Mouse (Mus musculus): Measurements from ENCODE around the gene Eloa. TPM values are rescaled to one million over a fixed set of nuclear protein-coding genes. Genes with fewer than 3 reads are reported as not detected.
A peak's percentile ranks its signal among the peaks of the same experiment; 100 is the strongest.

The Eloa gene
- total and polyA plus RNA-seq, 3 experiments, result 12.9 to 108 (median 56.0) TPM

DNA sequence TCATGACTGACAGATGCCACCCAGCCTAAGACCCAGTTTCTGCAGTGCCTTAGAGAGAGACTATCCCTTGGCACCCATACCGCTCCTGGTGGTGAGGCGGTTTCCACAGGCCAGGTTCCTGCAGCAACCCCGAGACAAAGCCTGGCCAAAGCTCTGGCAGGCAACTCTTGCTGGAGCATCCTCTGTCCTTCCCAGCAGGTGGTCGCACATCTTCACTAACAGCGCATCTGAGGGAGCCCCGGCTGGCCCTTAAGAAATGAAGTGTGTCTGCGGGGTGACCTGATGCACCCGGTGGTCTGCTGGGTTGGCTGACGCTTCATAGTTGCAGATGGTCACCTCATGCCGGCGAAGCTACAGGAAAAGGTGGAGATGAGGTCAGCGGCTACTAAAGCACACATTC is 45.4 kb downstream of the Eloa start:
- Histone ChIP-seq H3K9me3 (replicated peaks) (no peaks in the 10 kb centered on the region), H3K27me3 (ENCODE audit: insufficient read depth, low read length) (no peaks in the 10 kb centered on the region), H3K4me3 (ENCODE audit: low read depth, low read length) (no peak overlapping the region), H3K4me1 (ENCODE audit: insufficient read depth, low read depth, low read length) (peaks cover 45% of the 10 kb centered on the region), H3K36me3 (replicated peaks) (peaks cover 74% of the 10 kb centered on the region)
- ATAC-seq (ENCODE audit: extremely low read depth, insufficient number of reproducible peaks, low FRiP score, poor library complexity, severe bottlenecking) (no peak), DNase-seq (ENCODE audit: low spot score) (no peak)
- no peak for TF ChIP-seq CTCF (IDR thresholded peaks at IDR 0.05; ENCODE audit: low read depth, low read length)
- TF ChIP-seq GATA2 (IDR thresholded peaks at IDR 0.05; ENCODE audit: borderline replicate concordance, low read depth, low read length), result no peak
- no peak for TF ChIP-seq TAL1 (conservative IDR thresholded peaks at IDR 0.05; ENCODE audit: low read depth, low read length)
- no peak for TF ChIP-seq GATA1 (IDR thresholded peaks at IDR 0.05; ENCODE audit: borderline replicate concordance, low read length)
- TF ChIP-seq POLR2AphosphoS5 (IDR thresholded peaks at IDR 0.05; ENCODE audit: insufficient replicate concordance, low read depth, low read length), result no peak

DNA sequence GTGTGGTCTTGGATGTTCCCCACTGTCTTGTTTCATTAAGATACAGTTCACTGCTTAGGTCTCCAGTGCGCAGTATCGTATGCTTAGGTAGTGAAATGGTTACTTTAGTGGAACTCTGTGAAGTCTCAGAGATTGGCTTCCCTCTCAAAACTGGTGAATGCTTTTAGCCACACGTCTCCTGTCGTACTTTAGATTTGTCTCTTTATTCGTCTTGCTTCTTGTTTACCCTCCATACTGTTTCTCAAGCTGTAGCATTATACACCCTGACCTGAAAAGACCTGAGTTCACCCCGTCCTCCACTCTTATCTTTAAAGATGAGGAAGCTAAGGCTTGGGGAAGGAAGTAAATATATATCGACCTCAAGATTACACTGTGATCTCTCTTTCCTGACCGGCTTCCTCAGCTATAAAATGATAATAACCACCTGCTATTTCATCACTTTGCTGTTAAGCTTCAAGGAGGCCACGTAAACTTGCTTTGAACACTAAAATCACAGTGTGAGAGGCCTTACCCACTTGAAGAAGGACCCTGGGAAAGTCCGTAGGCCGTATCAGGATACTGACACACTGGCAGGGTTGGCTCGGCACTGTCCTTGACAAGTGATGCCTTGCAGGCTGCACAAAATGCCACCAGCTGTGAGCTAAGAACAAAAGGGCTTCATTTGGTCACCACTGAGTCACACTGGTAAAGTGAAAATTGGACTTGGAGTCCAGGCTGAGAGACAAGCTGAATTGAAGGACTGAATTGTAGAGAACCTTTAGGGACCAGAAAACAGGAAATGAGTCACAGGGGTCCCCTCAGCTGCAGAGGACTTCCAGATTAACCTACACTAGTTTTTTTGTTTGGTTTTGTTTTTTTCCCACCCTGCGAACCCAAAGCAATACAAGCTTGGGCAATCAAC is 48.4 kb downstream of the Eloa start:
- H3K27me3 ChIP-seq (ENCODE audit: insufficient read depth, low read length), result no peaks in the 10 kb centered on the region
- no peak for DNase-seq (ENCODE audit: low spot score)
- H3K9me3 ChIP-seq (replicated peaks), result no peaks in the 10 kb centered on the region
- peaks cover 78% of the 10 kb centered on the region for H3K36me3 ChIP-seq (replicated peaks)
- H3K4me3 ChIP-seq (ENCODE audit: low read depth, low read length), result peak overlapping the region; percentile 95
- ATAC-seq (ENCODE audit: extremely low read depth, insufficient number of reproducible peaks, low FRiP score, poor library complexity, severe bottlenecking), result no peak; the same call in 1 of the 2 replicates
- TF ChIP-seq CTCF (IDR thresholded peaks at IDR 0.05; ENCODE audit: low read depth, low read length), result no peak
- TF ChIP-seq GATA2 (IDR thresholded peaks at IDR 0.05; ENCODE audit: borderline replicate concordance, low read depth, low read length), result no peak
- no peak for TF ChIP-seq GATA1 (IDR thresholded peaks at IDR 0.05; ENCODE audit: borderline replicate concordance, low read length)
- TF ChIP-seq TAL1 (conservative IDR thresholded peaks at IDR 0.05; ENCODE audit: low read depth, low read length), result no peak
- no peak for TF ChIP-seq POLR2AphosphoS5 (IDR thresholded peaks at IDR 0.05; ENCODE audit: insufficient replicate concordance, low read depth, low read length)
- peaks cover 62% of the 10 kb centered on the region for H3K4me1 ChIP-seq (ENCODE audit: insufficient read depth, low read depth, low read length)

DNA sequence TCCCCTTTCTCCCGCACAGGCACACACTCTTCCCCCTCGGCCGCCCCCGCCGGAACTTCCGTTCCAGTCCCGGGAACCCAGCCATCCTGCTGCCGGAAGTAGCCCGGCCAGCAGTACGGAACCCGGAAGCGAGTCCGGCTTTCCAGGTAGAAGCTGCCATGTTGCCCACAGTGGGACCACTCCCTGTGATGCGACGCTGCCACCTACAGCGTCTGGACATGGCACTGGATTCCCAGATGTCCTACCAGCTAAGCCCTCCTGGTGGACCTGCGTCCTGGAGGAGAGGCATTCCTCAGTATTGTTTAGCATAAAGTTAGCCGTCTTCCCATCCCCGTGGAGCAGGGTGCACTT is 49.0 kb downstream of the Eloa start, which contains the start of gene Lypla2:
TSS of gene Lypla2 (minus strand) at position 71 of the 351 bp plus-strand sequence.
- H3K4me3 ChIP-seq (ENCODE audit: low read depth, low read length), result peak within 1 kb of the TSS; percentile 95
- peaks cover 80% of the 10 kb centered on the region for H3K36me3 ChIP-seq (replicated peaks)

DNA sequence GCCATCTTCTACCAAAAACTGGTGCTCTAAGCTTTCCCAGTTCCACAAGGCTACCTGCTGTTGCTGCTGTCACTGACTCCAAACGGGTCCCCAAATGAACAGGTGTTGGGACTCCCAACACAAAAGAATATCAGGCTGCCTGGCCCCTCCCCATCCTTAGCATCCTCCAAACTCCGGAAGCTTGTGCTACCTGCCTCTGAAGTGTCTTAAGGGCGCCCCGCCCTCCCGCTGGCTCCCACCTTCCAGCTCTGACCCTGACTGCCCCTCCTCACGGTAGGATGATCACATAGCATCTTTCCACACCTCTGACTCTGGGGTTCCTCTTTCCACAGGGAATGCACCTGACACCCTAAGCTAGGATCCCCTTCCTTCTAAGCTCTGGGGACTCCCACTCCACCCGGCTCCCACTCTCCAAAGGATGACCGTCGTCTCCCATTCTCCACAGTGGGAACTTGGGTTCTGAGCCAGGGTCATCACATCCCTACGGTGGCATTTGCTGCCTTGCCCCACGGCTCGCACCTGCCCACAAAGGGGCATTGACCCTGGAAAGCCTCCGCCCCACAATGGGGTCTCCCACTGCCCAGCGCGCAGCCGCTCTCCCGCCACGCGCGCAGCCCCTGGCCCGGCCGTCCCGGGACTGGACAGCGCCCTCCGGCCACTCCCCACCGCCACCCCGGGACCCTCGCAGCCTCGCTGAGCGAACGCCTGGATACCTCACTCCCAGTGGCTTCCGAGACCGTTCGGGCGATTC is 49.6 kb downstream of the Eloa start:
- no peaks in the 10 kb centered on the region for H3K9me3 ChIP-seq (replicated peaks)
- DNase-seq (ENCODE audit: low spot score) (peak; percentile 63), ATAC-seq (ENCODE audit: extremely low read depth, insufficient number of reproducible peaks, low FRiP score, poor library complexity, severe bottlenecking) (no peak)

More for the DNA sequence above, 49.0 kb downstream of the Eloa start, which contains the start of gene Lypla2:
- ATAC-seq (ENCODE audit: extremely low read depth, insufficient number of reproducible peaks, low FRiP score, poor library complexity, severe bottlenecking) (peak; percentile 72; the same call in 1 of the 2 replicates), DNase-seq (ENCODE audit: low spot score) (peak; percentile 96)
- Histone ChIP-seq H3K9me3 (replicated peaks) (no peaks in the 10 kb centered on the region), H3K27me3 (ENCODE audit: insufficient read depth, low read length) (no peaks in the 10 kb centered on the region), H3K4me1 (ENCODE audit: insufficient read depth, low read depth, low read length) (peaks cover 63% of the 10 kb centered on the region)
- no peak for TF ChIP-seq POLR2AphosphoS5 (IDR thresholded peaks at IDR 0.05; ENCODE audit: insufficient replicate concordance, low read depth, low read length)
- no peak for TF ChIP-seq TAL1 (conservative IDR thresholded peaks at IDR 0.05; ENCODE audit: low read depth, low read length)
- TF ChIP-seq CTCF (IDR thresholded peaks at IDR 0.05; ENCODE audit: low read depth, low read length), result no peak
- TF ChIP-seq GATA1 (IDR thresholded peaks at IDR 0.05; ENCODE audit: borderline replicate concordance, low read length), result no peak
- no peak for TF ChIP-seq GATA2 (IDR thresholded peaks at IDR 0.05; ENCODE audit: borderline replicate concordance, low read depth, low read length)

DNA sequence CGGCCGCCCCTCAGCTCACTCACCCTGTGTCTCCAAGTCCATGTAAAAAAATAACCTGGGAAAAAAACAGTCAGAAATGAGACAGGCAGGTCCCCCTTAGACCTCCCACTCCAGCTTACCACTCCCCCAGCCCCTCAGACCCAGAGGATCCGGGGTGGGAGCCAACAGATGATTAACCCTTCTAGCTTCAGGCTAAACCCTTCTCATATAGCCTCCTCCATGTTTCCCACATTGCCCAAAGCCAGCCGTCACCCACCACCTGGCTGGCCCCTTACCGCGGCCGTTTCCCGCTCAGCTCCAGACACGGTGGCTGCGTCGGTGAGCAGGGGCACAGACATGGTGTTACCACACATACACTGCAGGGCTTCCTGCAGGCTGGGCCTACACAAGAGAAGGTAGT is 51.0 kb downstream of the Eloa start:
- no peaks in the 10 kb centered on the region for H3K27me3 ChIP-seq (ENCODE audit: insufficient read depth, low read length)
- H3K36me3 ChIP-seq (replicated peaks), result peaks cover 81% of the 10 kb centered on the region
- no peak for ATAC-seq (ENCODE audit: extremely low read depth, insufficient number of reproducible peaks, low FRiP score, poor library complexity, severe bottlenecking)
- TF ChIP-seq GATA2 (IDR thresholded peaks at IDR 0.05; ENCODE audit: borderline replicate concordance, low read depth, low read length) (no peak), CTCF (IDR thresholded peaks at IDR 0.05; ENCODE audit: low read depth, low read length) (no peak), GATA1 (IDR thresholded peaks at IDR 0.05; ENCODE audit: borderline replicate concordance, low read length) (no peak), TAL1 (conservative IDR thresholded peaks at IDR 0.05; ENCODE audit: low read depth, low read length) (no peak), POLR2AphosphoS5 (IDR thresholded peaks at IDR 0.05; ENCODE audit: insufficient replicate concordance, low read depth, low read length) (no peak)
- H3K9me3 ChIP-seq (replicated peaks), result no peaks in the 10 kb centered on the region
- peaks cover 68% of the 10 kb centered on the region for H3K4me1 ChIP-seq (ENCODE audit: insufficient read depth, low read depth, low read length)
- no peak for DNase-seq (ENCODE audit: low spot score)
- no peak overlapping the region for H3K4me3 ChIP-seq (ENCODE audit: low read depth, low read length)

More for the DNA sequence above, 49.6 kb downstream of the Eloa start:
- TF ChIP-seq TAL1 (conservative IDR thresholded peaks at IDR 0.05; ENCODE audit: low read depth, low read length) (no peak), GATA2 (IDR thresholded peaks at IDR 0.05; ENCODE audit: borderline replicate concordance, low read depth, low read length) (no peak), POLR2AphosphoS5 (IDR thresholded peaks at IDR 0.05; ENCODE audit: insufficient replicate concordance, low read depth, low read length) (no peak), GATA1 (IDR thresholded peaks at IDR 0.05; ENCODE audit: borderline replicate concordance, low read length) (no peak), CTCF (IDR thresholded peaks at IDR 0.05; ENCODE audit: low read depth, low read length) (no peak)
- Histone ChIP-seq H3K27me3 (ENCODE audit: insufficient read depth, low read length) (no peaks in the 10 kb centered on the region), H3K4me1 (ENCODE audit: insufficient read depth, low read depth, low read length) (peaks cover 64% of the 10 kb centered on the region), H3K4me3 (ENCODE audit: low read depth, low read length) (peak overlapping the region; percentile 95), H3K36me3 (replicated peaks) (peaks cover 81% of the 10 kb centered on the region)

Data from G1E (cell line).